Mouse (Mus musculus) brain, embryonic 18.5 days (tissue): Measurements from ENCODE around the gene Mus81.
A peak's percentile ranks its signal among the peaks of the same experiment; 100 is the strongest.
"Not testable (repeated sequence)": the region's sequence is repeated elsewhere in the genome, so short reads cannot be mapped to it uniquely, and the experiment has no call there.

Source experiments
- DNase-seq: peaks from one replicate; pipeline ENCODE4 v3.0.0-alpha.2; 2012; ENCODE audit warnings: low read depth, low spot score

Gene Mus81

DNA sequence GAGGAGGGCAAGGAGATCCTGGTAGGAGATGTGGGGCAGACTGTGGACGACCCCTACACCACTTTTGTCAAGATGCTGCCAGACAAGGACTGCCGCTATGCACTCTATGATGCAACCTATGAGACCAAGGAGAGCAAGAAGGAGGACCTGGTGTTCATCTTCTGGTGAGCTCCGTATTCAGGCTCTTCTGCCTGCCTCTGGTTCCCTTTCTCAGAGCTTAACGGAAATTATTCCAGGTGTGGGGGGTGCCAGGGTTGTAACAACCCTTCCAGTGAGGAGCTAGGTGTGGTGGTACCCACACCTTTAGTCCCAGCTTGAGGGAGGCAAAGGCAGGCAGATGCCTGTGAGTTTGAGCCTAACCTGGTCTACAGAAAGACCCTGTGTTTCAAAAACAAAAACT, 4.4 kb upstream of the Mus81 start:
- DNase-seq: no peak

DNA sequence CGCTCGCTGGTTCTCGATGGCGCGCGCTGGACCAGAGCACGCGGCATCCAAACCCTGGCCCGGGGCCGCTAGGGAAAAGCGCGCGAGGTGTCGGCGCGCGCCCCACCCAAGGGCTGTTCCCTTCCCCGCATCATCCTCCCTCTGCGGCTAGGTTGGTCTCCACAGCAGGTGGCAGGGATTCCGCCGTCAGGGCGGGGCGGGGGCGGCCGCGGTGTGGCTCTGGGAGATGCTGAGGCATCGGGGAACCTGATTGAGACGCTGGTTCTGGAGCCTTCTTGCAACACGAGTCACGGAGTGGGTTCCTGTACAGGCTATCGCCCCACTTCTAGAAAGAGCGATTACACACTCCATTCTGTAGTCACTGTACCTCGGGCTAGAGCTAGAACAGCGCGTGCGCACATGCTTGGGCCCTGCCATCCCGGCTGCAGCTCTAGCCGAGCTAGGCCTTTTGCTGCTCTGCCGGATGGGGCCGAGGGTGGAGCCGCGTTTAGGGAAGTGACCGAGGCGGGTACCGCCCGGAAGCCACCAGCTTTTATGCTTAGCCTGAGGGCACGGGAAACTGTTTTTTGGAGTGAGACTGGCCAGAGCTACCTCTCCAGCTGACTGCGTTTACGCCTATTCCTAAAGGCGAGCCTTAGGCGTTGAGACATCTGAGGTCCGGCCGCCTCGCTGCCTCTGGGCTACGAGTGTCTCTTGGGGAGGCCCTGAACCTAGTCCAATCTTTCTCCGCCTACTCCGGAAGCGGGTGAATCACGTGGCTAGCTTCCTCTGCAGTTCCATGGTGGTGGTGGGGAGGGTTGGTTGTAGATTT, 2.9 kb upstream of the Mus81 start:
- no peak for DNase-seq

DNA sequence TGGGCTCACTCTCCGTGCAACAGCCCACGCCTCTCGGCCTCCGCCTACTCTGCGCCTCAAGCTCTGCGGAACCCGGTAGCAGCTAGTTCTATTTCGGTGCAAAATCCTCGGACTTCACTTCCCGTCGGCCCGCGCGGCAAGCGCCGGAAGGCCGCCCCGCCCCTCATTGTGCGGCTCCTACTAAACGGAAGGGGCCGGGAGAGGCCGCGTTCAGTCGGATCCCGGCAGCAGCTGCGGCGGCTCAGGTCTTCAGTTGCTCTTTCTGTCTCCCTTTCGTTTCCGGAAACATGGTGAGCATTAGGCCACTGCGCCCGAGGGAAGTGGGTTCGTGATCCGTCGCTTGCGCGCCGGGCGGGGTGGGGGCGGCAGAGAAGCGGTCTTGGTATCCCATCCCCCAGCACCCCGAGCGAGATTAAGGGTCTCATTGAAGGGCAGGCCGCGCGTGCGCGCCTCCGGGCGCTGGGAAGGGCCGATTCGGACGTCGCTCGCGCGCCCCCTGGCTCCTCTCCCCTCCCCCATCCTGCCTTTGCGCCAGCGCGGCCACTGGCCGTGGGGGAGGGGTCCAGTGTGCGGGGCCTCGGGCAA, 2.2 kb upstream of the Mus81 start, which contains the start of gene Cfl1:
Cfl1 (plus strand) TSS at position 143 of the 585 bp plus-strand sequence.
- peak; percentile 92 for DNase-seq

DNA sequence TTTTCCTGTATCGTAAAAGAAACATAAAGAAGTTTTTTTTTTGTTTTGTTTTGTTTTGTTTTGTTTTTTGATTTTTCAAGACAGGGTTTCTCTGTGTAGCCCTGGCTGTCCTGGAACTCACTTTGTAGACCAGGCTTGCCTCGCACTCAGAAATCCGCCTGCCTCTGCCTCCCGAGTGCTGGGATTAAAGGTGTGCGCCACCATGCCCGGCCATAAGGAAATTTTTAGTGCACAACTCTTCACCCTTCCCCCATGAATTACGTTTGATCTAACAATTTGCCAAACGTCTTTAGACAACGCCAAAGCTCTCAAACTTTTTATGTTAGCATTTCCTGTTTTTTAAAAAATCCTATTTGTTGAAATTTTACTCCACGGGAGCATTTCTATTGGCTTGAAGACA, 1.5 kb upstream of the Mus81 start:
- not testable (repeated sequence) for DNase-seq

DNA sequence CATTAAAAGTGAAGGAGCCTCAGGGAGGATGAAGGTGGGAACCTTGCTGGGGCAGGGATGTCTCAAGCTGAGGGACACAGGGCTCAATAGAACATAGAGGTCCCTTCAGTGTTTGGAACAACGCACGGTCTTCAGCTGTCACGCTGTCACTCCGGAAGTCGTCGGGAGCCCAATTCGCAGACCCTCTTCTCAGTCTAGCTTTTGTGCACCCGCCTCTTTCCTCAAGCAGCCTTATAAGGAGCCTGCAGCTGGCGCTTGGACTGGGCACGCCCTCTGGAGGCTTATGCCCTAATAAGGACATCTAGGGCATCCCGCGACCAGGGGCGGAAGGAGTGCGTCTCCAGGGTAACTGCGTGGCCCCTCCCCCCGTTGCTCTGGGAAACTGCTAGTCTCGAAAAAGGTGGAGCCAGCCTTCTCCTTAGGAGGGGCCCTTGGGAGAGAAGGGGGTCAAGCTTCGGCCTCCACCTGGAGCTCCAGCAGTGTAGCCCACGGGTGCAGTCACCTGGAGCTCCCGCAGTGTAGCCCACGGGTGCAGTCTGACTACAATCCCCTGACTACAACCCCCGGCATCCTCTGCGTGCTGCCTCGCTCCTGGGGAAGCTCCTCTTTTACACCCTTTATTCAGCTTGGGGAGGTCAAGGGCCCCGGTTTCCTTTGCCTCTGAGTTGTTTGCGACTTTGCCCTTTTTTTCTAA, 823 bp upstream of the Mus81 start:
- DNase-seq: peak; percentile 91

DNA sequence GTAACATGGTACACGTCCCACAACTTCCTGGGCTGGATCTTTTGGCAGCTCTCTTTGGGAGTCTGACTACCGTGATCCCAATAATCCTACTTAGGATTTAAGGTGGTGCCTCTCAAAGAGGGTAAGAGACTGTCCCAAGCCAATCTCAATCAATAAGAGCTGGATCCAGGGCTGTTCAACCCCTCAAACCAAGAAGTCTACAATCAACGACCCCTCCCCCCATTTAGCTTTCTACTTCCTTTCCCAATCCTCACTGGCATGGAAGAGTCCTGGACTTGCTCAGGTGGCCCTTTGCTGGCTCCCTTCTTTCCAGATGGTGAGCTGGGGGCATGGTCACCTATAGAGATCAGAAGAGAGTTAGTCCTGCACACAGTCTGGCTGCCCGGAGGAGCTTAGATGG, 1.4 kb downstream of the Mus81 start:
- DNase-seq: no peak

DNA sequence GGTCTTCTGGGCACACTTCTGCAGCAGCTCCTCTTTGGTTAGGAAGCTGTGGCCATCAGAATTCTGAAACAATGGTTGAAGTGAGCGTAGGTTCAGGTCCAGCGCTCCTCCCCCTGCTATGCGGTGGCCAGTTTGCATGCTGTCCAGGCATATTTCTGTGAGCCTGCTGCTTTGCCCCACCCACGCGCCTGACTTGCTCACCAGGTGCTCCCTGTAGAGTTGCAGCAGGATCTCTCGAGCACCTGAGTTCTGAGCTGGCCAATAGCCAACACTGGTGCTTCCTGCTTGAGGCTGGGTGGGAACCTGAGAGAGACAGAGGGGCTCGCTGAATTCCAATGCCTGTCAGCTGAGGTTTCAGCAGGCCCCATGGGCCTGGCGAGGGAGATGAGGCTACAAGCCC, 1.9 kb downstream of the Mus81 start:
- no peak for DNase-seq

DNA sequence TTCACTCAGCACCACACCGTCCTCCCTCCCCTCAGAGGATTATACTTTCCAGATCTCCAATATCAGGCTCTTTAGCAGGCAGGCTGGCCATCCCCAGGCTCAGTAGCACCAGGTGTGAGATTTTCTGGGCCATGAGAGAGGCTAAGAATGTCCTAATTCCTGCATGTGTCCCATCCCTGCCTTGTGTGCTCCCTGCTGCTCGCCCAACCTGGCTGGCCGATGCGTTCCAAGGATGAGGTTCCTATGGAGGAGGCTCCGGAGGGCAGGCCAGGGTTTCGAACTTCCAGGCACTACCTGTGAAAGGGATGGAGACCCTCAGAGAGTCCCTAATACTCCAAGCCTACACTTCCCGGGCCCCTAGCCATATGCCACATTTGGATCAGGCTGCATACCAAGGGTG, 2.4 kb downstream of the Mus81 start:
- no peak for DNase-seq

DNA sequence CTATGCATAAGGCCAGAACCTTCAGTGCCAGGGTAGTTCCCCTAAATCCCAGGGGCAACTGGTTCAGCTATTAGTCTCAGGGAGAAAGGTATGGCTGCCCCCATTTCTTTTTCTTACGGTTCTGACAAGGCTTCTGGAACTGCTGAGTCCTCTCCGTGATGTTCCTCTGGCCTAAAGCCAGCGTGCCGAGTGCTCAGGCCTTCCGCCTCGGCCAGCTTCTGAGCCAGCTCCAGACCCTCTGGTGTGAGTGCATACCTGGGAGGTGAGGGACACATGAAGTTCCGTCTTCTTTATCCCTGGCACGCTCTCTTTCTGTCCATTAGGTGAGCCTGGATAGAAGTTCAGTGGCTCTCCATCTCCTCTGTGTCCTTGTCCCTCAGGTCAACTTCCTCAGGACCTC, 2.8 kb downstream of the Mus81 start:
- no peak for DNase-seq

DNA sequence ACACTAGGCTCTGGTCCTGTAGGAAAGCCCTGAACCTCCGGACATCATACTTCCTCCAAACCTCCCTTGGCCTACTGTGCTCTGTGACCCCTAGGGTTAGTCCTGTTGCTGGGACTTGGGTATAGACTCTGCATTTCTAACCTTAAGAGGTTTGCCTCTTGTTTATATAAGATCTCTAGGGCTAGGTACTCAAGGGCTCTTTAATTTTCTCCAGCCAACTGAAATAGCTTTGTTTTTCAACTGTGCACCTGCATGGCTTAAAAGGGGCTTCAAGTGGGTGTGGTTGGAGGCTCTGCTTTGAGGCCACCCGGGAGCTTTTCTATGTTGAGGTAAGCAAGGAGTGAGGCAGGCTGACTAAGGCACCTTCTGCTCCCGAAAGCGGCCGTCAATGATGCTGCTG, 3.7 kb downstream of the Mus81 start:
- no peak for DNase-seq

DNA sequence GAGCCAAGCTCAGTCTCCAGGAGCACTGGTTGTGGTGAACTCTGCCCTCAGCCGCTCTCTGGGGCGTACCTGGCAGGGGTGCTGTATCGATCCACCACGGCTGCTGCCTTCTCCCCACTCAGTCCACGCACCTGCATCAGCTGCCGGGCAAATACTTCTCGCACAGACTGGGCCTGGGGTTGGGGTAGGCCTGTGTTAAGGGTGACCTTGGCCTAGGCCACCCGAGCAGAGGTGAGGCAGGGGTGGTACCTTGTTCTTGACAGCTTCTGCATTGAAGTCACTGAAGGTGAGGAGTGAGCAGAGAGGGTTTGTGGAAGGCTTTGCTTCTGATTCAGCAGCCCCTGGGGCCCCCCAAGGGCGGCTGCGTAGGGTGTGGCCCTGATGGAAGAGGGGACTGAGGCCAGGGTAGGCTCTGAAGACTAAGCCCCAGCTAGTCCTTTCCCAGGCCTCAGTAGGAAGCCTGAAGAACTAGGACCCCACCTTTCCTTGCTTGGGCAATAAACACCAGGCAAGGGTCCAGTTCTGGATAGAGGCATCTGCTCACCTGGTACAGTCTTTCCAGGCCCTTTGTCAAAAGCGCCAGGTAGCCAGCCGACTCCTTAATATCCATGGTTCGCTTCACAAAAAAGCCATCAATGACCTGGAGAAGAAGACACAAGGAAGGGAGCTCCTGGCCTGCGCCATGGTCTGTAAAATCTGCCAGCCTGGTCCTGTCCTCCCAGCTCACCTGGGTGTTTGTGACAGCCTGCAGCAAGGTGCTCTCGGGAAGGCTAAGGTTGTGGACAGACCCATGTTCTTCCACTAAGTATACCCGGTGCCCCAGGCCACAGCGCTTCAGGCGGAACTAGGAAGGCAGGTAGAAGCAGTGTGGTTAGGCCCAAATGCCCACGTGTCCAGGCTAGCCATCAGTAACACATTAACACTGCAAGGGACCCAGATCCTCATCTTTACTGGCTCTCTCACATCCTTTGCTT, 4.5 kb downstream of the Mus81 start:
- no peak for DNase-seq

DNA sequence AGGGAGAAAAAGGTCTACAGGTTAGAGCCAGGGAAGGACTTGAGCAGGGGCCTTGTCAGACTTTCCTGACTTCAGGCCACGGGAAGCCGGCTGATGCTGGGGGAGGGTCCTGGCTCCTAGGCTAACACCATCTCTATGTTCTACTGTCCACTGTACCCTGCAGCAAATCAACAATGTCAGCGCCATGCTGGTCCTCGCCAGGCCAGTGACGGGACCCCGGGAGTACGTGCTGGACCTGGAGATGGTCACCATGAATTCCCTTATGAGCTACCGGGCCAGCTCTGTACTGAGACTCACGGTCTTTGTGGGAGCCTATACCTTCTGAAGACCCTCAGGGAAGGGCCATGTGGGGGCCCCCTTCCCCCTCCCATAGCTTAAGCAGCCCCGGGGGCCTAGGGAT, 6.8 kb downstream of the Mus81 start:
- DNase-seq: no peak

DNA sequence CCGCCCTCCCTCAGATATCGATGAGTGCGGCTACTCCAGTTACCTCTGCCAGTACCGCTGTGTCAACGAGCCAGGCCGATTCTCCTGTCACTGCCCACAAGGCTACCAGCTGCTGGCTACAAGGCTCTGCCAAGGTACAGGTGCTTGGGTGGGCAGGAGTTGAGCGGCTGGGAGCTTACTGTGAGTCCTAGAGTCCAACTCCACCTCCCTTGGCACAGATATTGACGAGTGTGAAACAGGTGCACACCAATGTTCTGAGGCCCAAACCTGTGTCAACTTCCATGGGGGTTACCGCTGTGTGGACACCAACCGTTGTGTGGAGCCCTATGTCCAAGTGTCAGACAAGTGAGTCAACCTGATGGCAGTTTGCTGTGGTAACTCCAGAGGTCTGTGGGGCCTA, 8.2 kb downstream of the Mus81 start:
- DNase-seq: no peak

DNA sequence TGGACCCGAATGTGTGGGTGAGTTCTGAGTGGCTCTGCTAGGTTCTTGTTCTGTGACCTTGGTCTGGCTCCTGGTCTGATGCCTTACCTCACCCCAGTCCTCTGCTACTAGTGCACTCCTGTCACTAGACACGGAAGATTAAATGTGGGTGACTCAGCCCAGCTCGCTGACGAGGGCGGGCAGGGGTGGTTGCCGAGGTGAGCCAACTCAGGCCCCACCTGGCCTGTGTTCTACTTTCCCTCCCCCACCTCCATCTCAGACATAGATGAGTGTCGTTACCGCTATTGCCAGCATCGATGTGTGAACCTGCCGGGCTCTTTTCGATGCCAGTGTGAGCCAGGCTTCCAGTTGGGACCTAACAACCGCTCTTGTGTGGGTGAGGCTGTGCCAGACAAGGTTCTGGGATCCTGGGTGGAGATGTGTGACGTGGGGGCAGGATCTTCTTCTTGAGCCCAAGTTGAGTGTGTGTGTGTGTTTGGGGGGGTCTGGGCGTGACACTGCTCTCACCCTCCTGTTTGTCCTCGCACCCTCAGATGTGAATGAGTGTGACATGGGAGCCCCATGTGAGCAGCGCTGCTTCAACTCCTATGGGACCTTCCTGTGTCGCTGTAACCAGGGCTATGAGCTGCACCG, 10.4 kb downstream of the Mus81 start:
- DNase-seq: no peak

DNA sequence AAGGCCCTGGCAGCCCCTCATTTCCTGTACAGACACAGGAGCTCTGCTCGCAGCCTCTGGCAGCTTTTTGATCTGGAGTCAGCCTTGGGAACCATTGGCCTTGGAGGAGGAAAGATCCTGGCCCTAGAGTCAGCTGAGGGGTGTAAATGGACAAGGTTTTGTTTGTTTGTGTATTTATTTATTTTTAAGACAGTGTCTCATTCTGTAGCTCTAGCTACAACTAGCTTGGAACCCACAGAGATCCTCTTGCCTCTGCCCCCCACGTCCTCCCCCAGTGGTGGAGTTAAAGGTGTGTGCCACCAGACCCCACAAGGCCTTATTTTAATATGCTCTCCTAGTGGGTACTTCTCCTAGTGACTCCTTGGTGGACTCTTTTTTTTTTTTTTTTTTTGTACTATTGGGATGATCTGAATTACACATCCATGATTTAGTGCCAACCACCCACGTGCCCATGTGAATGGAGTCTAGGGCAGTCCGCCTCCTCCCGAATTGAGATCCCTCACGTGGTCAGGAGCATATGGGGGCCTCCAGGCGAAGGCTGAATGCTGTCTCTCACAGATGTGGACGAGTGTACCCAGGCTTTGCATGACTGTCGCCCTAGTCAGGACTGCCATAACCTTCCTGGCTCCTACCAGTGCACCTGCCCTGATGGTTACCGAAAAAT, 11.1 kb downstream of the Mus81 start:
- no peak for DNase-seq

DNA sequence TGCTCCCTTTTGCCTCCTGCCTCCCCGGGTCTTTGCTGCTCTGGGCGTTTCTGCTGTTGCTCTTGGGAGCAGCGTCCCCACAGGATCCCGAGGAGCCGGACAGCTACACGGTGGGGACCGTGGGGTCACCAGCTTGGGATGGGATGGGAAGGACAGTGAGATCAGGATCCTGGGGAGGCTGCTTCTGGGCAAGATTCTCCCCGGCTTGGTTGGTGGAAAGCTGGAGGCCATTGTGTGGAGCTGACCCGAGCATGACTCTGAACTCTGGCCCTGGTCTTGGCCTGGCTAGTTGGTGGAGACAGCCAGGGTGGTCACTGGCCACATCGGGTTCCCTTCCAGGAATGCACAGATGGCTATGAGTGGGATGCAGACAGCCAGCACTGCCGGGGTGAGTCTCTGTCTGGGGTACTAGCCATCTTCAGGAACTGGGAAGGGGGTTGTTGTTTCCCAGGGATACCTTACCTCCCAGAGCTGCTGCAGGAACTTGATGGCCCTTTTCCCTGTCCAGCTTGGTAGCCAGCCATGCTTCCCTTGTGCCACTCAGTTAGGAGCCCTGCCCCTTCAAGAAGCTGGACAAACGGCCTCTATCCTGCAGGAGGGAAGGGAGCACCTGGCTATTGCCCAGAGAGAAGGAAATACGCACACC, 13.0 kb downstream of the Mus81 start:
- no peak for DNase-seq

DNA sequence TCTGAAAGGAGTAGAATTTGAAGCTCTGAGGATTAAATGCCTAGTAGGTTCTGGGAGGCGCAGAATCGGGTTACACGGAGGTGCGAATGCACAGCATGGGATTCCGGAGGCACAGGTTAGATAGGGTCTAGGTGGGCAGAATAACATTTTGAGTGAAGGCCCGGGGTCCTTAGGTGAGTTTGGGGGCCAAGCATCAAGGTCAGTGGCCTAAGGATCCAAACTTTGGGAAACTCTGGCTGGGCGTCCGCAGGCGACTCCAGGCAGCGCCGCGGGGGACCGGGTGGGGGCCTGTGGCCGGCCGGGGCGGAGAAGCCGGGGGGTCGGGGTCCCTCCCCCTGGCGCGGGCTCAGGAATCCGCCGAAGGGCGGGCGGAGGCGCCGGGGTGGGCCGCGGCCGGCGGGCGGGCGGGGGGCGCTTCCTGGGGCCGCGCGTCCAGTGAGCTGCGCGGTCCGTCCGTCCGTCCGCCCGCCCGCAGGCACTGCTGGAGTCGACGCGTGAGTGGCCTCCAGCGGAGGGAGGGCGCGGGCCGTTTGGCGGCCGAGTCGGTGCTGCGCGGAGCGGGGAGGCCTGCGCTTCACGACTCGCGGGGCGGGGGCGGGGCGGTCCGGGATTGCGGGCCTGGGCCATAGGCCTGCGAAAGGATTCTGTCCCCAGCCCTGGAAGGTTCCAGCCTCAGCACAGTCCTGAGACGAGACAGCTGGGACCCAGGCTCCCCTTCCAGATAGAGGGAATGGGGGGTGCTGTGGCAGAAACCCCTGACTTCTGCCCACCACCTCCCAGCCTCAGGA, 13.7 kb downstream of the Mus81 start:
- DNase-seq: no peak

DNA sequence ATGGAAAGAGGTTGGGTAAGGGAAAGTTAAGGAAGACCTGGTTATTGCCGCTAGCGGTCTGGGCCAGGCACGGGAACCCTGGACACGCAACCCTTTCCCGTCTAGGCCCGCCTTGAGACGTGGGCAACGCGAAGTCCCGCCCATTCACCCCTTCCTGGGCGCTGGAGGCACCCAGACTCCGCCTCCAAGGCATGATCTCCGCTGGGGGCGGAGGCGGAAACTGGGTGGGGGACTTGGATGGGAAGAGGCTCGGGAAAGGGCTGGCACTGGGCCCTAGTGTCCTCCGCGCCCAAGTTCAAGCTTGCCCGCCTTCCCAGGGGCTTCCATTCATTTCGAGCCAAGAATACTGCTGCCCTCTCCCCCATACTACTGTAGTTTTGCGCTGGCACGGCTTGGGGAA, 14.5 kb downstream of the Mus81 start, which contains the start of gene Efemp2:
Efemp2 (plus strand) TSS at position 235 of the 400 bp plus-strand sequence.
- no peak for DNase-seq

DNA sequence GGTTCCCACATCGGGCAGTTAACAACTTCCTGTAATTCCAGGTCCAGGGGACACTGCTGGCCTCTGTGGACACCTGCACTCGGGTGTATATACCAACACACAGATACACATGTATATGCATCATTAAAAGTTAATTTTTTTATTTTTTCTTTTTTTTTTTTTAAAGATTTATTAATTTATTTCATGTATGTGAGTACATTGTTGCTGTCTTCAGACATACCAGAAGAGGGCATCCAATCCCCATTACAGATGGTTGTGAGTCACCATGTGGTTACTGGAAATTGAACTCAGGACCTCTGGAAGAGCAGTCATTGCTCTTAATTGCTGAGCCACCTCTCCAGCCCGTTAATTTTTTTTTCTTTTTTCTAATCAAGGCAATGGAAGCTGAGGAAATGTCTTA, 15.3 kb downstream of the Mus81 start:
- DNase-seq: no peak
